Mouse (Mus musculus) embryo, embryonic 10.5 days (tissue): Measurements from ENCODE around the gene Snd1.

Source experiments
- DNase-seq: peaks from one replicate; pipeline ENCODE4 v3.0.0-alpha.2; 2015; ENCODE audit warnings: low spot score

Snd1 gene

GRCm38 (mm10) chr6:28635531-28636348, 160.8 kb downstream of the Snd1 start:
- DNase-seq = no peak

- DNase-seq = no peak
Observed at GRCm38 (mm10) chr6:28640088-28640487, 165.1 kb downstream of the Snd1 start.

GRCm38 (mm10) chr6:28642909-28643308, 168.0 kb downstream of the Snd1 start:
- no peak for DNase-seq

GRCm38 (mm10) chr6:28645231-28645630, 170.3 kb downstream of the Snd1 start:
- no peak for DNase-seq

GRCm38 (mm10) chr6:28656511-28656910, 181.6 kb downstream of the Snd1 start:
- no peak for DNase-seq

- DNase-seq = no peak
Observed at GRCm38 (mm10) chr6:28663004-28663403, 188.1 kb downstream of the Snd1 start.

- no peak for DNase-seq
Observed at GRCm38 (mm10) chr6:28663670-28664069, 188.7 kb downstream of the Snd1 start.

- no peak for DNase-seq
Observed at GRCm38 (mm10) chr6:28664716-28665115, 189.8 kb downstream of the Snd1 start.

GRCm38 (mm10) chr6:28667586-28667985, 192.6 kb downstream of the Snd1 start:
- no peak for DNase-seq

- DNase-seq = no peak
Observed at GRCm38 (mm10) chr6:28669251-28669650, 194.3 kb downstream of the Snd1 start.

GRCm38 (mm10) chr6:28672388-28672787, 197.4 kb downstream of the Snd1 start:
- no peak for DNase-seq

- DNase-seq = no peak
Observed at GRCm38 (mm10) chr6:28674686-28675085, 199.7 kb downstream of the Snd1 start.

GRCm38 (mm10) chr6:28678896-28679295, 204.0 kb downstream of the Snd1 start:
- DNase-seq = no peak

- no peak for DNase-seq
Observed at GRCm38 (mm10) chr6:28680537-28680936, 205.6 kb downstream of the Snd1 start.

- no peak for DNase-seq
Observed at GRCm38 (mm10) chr6:28681521-28682457, 206.8 kb downstream of the Snd1 start.

GRCm38 (mm10) chr6:28685052-28685451, 210.1 kb downstream of the Snd1 start:
- no peak for DNase-seq

GRCm38 (mm10) chr6:28685745-28686144, 210.8 kb downstream of the Snd1 start:
- DNase-seq = no peak

- DNase-seq = no peak
Observed at GRCm38 (mm10) chr6:28687776-28688175, 212.8 kb downstream of the Snd1 start.

- DNase-seq = no peak
Observed at GRCm38 (mm10) chr6:28692659-28693058, 217.7 kb downstream of the Snd1 start.

- DNase-seq = no peak
Observed at GRCm38 (mm10) chr6:28697214-28697613, 222.3 kb downstream of the Snd1 start.

GRCm38 (mm10) chr6:28704612-28705011, 229.7 kb downstream of the Snd1 start:
- peak; percentile 17 for DNase-seq

- DNase-seq = no peak
Observed at GRCm38 (mm10) chr6:28705384-28706107, 230.6 kb downstream of the Snd1 start.
